Mouse (Mus musculus) megakaryocyte-erythroid progenitor cell, adult 5-6 weeks (primary cell): ENCODE data around the gene Polr3gl. TPM values are rescaled to one million over a fixed set of nuclear protein-coding genes. Genes with fewer than 3 reads are reported as not detected.

Experiments used
- ATAC-seq: replicated peaks from 2 replicates; pipeline ENCODE4 v1.8.0; 2016; ENCODE audit warnings: mild to moderate bottlenecking, inconsistent platforms; ENCODE audit not compliant: severe bottlenecking, poor library complexity, low FRiP score, low TSS enrichment
- total RNA-seq, 2 experiments: library from RNA; stranded (forward) in 1 of 2; stranded (reverse) in 1 of 2; fragments of 200-1000, 215-1000 nt in 1 of 2; fragments of >200 nt in 1 of 2; fragmentation: Nextera tagmentation in 1 of 2; gene quantifications; 2 replicates each; pipeline ENCODE4 v1.2.3; 2014 to 2017

Gene Polr3gl
- total RNA-seq, 2 experiments from 2014 or later: 38.1 to 56.0 TPM

GRCm38 (mm10) chr3:96575272-96575984 is 18.6 kb downstream of the Polr3gl start:
- no peak for ATAC-seq

GRCm38 (mm10) chr3:96573611-96574511 is 20.1 kb downstream of the Polr3gl start:
- no peak for ATAC-seq

- no peak for ATAC-seq
Measured at GRCm38 (mm10) chr3:96571896-96572698, 21.9 kb downstream of the Polr3gl start.

GRCm38 (mm10) chr3:96571336-96571735 is 22.6 kb downstream of the Polr3gl start:
- no peak for ATAC-seq

DNA sequence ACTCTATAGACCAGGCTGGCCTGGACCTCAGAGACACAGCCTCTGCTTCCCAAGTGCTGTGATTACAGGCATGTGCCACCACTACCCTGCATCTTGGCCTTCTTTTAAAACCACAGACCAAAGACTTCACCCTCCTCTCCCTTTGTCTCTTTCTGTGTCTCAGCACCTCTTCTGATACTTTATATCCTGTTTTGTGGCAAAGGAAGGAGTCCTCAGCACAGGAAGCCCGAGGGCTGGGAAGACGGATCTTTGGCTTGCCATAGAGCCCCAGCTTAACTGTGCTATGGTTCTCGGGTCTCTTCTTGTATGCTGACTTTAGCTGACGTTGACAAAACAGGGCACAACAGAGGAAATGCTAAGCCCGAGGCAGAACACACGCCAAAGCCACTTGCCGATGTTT is 23.3 kb downstream of the Polr3gl start:
- ATAC-seq: no peak

DNA sequence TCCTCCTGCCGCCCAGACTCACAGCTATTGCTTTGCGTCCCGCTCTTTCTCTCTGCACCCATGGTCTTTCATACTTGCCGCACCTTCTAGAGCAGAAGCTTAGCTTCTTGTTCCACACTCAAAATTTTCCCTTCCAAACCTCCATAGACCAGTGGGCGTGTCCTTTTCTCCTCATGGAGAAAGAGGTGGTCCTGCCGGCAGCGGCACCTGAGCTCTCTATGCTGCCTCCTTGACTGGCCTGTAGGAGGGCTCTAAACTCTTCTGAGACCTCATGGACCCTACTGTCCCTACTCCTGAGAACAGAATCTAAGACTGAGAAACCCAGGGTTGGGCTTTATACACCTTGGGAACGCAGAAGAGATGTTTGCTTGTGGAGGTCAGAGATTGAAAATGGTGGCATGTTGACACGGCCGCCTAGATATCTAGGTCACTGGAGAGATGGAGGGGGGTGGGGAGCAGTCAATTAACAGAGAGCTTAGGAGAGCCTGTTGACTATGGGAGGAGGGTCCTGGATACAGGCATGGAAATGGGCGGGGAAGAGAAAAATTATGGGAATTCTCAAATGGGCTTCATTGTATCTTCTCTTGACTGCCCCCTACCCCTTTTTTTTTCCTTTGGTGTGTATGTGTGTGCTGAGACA is 23.9 kb downstream of the Polr3gl start:
- ATAC-seq: no peak

- no peak for ATAC-seq
Measured at GRCm38 (mm10) chr3:96569506-96569905, 24.5 kb downstream of the Polr3gl start.

DNA sequence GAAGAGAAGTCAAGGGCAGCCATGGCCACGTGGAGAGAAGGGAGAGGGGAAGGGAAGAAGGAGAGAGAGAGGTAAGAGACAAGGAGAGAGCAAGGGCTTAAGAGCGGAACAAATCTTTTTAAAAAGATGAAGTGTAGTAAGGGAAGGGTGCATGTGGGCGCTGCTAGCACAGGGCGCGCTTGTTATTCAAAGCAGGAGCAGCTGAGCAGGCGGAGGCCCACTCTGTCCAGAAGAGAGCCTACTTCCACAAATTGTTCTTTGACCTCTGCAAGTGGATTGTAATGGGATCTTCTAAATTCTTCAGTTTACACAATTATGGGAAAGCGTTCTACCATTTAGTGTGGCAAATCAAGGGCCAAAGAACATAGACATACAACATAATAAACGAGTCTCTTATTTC is 25.4 kb downstream of the Polr3gl start:
- no peak for ATAC-seq

- no peak for ATAC-seq
Measured at GRCm38 (mm10) chr3:96566661-96567450, 27.1 kb downstream of the Polr3gl start.

DNA sequence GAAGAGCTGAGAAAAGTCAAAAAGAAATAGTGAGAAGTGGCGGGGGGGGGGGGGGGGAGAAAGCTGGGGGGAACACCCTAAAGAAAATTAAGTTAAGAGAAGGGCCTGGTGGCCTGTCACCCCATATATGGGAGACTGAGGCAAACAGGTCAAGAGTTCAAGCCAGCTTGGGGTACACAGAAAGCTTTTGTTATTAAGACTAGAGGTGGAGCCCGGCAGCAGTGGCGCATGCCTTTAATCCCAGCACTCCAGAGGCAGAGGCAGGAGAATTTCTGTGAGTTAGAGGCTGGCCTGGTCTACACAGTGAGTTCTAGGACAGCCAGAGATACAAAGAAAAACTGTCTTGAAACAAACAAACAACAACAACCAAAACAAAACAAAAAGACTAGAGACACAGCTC is 28.9 kb downstream of the Polr3gl start:
- ATAC-seq: no peak

DNA sequence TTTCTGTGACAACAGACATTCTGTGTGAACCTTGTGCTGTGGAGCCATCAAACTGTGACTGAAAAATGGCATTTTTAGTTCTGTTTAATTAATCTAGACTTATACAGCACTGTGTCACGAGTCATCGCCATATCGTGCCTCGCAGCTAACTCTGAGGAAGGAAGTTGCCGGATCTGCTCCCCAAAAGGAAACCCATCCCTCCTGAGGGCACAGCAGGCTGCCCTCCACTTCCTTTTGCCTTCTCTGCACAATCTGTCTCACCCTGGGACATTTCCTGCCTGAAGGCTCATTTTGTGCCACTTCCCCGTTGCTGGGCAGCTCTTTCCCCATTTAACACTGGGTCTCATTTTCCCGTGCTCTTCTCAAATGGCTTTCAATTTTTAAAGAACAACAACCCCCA is 29.3 kb downstream of the Polr3gl start:
- ATAC-seq: peak; percentile 60

GRCm38 (mm10) chr3:96563911-96564632 is 29.9 kb downstream of the Polr3gl start:
- peak; percentile 7; the same call in 1 of the 2 replicates for ATAC-seq

GRCm38 (mm10) chr3:96563267-96563666 is 30.7 kb downstream of the Polr3gl start:
- no peak for ATAC-seq

DNA sequence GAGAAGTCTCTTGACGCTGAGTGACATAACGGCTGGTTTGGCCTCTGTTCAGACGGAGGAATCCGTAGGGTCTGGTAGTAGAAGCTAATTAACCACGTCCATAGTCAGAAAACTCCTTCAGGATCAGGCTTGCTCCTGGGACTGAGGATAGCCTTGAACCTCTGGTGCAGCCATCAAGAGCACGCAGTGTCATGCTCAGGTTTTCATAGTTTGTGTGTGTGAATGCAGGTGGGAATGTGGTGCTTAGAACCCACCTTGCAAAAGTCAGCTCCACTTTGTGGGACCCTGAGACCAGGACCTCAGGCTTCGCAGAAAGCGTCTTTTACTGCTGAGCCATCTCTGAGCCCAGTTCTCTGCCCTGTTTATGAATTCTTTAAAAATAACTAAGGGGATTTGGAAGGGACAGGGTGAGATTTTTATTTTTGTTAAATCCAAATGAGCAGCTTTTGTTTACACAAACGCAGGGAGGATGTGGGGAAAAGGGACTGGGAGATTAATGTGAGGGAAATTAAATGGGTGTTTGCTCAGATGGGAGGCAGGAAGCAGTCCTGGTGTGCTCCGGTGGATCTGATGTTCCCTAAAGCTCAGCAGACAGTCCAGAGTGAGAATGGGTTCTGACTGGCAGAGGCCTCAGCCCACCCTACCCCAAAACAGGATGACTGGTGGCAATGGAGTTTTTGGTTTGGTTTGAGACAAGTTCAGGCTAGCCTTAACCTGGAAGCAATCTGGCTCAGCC is 31.9 kb downstream of the Polr3gl start:
- ATAC-seq: no peak

- no peak for ATAC-seq
Measured at GRCm38 (mm10) chr3:96560881-96561668, 32.9 kb downstream of the Polr3gl start.

DNA sequence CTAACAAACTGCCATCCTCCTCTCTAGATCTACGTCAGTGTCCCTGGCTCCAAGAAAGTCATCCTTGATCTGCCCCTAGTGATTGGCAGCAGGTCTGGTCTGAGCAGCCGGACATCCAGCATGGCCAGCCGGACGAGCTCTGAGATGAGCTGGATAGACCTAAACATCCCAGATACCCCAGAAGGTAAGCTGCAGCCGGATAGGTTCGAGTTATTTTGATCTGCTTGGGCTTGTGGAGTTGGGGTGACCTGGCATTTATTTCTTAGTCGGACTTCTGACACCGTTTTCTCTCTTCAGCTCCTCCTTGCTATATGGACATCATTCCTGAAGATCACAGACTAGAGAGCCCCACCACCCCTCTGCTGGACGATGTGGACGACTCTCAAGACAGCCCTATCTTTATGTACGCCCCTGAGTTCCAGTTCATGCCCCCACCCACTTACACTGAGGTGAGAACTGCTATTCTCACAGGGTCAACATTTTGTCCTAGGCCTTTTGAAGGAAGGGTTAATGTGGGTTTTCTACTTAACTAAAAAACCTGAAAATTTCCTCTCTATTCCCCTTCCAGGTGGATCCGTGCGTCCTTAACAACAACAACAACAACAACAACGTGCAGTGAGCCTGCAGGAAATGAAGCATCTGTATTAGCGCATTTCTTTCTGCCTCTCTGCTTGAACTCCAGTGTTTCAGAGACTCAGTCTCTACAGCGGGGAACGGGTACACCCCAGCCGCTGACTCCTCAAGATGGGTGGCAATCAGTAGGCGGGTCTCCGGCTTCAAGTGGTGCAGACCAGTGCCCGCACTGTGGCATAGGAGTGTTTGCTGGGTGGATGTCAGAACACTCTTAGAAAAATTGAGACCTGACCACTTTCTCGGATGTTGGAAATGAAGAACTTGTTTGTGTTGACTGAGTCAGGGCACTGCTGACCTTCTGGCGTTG is 33.8 kb downstream of the Polr3gl start:
- no peak for ATAC-seq
